Mouse (Mus musculus) liver, embryonic 14.5 days (tissue): ENCODE measurements around the gene Med13l. TPM values are rescaled to one million over a fixed set of nuclear protein-coding genes. Genes with fewer than 3 reads are reported as not detected.
A peak's percentile ranks its signal among the peaks of the same experiment; 100 is the strongest.

Source experiments
- ATAC-seq: fragments of 200-750 bp; cut with Nextera tagmentation; 2 replicates; pipeline ENCODE4 v1.8.0; 2017; ENCODE audit warnings: moderate number of reproducible peaks, mild to moderate bottlenecking, moderate library complexity; ENCODE audit not compliant: insufficient read depth
- DNase-seq, 3 experiments: peaks; one replicate each; pipeline ENCODE4 v3.0.0-alpha.2; 2012 to 2013; ENCODE audit warnings: low read depth in 3 of 3, low spot score in 3 of 3
- H3K27ac ChIP-seq: fragments of 300-500 bp; sonication (generic); 2 replicates; pipeline ENCODE4 v1.5.1; 2014; ENCODE audit warnings: moderate library complexity, mild to moderate bottlenecking, control low read depth, inconsistent platforms
- H3K27me3 ChIP-seq: fragments of 300-500 bp; sonication (generic); 2 replicates; pipeline ENCODE4 v1.6.1; 2014; ENCODE audit warnings: mild to moderate bottlenecking, low read length, moderate library complexity; ENCODE audit not compliant: control insufficient read depth, insufficient read depth
- H3K36me3 ChIP-seq: fragments of 300-500 bp; sonication (generic); replicated peaks from 2 replicates; pipeline ENCODE4 v1.6.1; 2014; ENCODE audit warnings: low read depth; ENCODE audit not compliant: control insufficient read depth, insufficient read depth
- H3K4me1 ChIP-seq, 2 experiments: fragments of 200-500 bp in 1 of 2; fragments of 300-500 bp in 1 of 2; sonication (generic) in 1 of 2; replicated peaks; 2 replicates each; pipeline ENCODE4 v1.6.1; 2012 to 2014; ENCODE audit warnings: antibody characterized with exemption in 1 of 2, inconsistent platforms in 1 of 2, low read length in 1 of 2; ENCODE audit not compliant: control insufficient read depth in 2 of 2, insufficient read depth in 2 of 2
- H3K4me2 ChIP-seq: fragments of 300-500 bp; sonication (generic); 2 replicates; pipeline ENCODE4 v1.6.1; 2014; ENCODE audit warnings: low read depth, mild to moderate bottlenecking, control low read depth, moderate library complexity
- H3K4me3 ChIP-seq, 2 experiments: fragments of 200-500 bp in 1 of 2; fragments of 300-500 bp in 1 of 2; sonication (generic) in 1 of 2; 2 replicates each; pipeline ENCODE4 v1.5.1; 2012 to 2014; ENCODE audit warnings: low read depth in 2 of 2, low read length in 2 of 2, mild to moderate bottlenecking in 2 of 2, control low read depth in 1 of 2, inconsistent platforms in 1 of 2, moderate library complexity in 1 of 2; ENCODE audit not compliant: insufficient read depth in 1 of 2
- H3K9ac ChIP-seq: fragments of 300-500 bp; sonication (generic); replicated peaks from 2 replicates; pipeline ENCODE4 v1.6.1; 2014; ENCODE audit warnings: mild to moderate bottlenecking, control low read depth, moderate library complexity
- H3K9me3 ChIP-seq: fragments of 300-500 bp; sonication (generic); 2 replicates; pipeline ENCODE4 v1.6.1; 2016; ENCODE audit warnings: low read length, mixed read lengths; ENCODE audit not compliant: control insufficient read depth
- CTCF ChIP-seq: IDR thresholded peaks from 2 replicates; pipeline ENCODE4 v1.5.1; 2016; ENCODE audit warnings: antibody characterized with exemption, low read depth, control low read depth
- EP300 ChIP-seq: IDR thresholded peaks from 2 replicates; pipeline ENCODE4 v1.6.1; 2016; ENCODE audit warnings: antibody characterized with exemption, low read depth
- WGBS: fragments of 180-500 bp; shearing (Covaris S2); extraction: QIAGEN DNeasy Blood & Tissue Kit; methylation state at CpG from one replicate; pipeline ENCODE4 v1.1.7; 2014; ENCODE audit not compliant: insufficient replicate concordance; 5-methylcytosine and 5-hydroxymethylcytosine counted together
- polyA plus RNA-seq, 2 experiments: library from polyadenylated mRNA; depleted of rRNA in 1 of 2; stranded (reverse) in 1 of 2; unstranded in 1 of 2; fragments of >200 nt; fragmentation: Nextera tagmentation in 1 of 2; extraction: Ambion mirVana in 1 of 2; gene quantifications; 2 replicates each; pipeline versions ENCODE4 v1.2.1 to v1.2.3; 2012 to 2014

Med13l gene
- polyA plus RNA-seq, 2 experiments, result 6.4 to 9.9 TPM

GRCm38 (mm10) chr5:118754191-118754759, 193.8 kb downstream of the Med13l start:
- Histone ChIP-seq H3K27ac (no peak overlapping the region), H3K4me1 (no peaks in the 10 kb centered on the region), H3K4me3 (no peak overlapping the region), H3K36me3 (peaks cover 98% of the 10 kb centered on the region), H3K9ac (no peak overlapping the region), H3K27me3 (no peaks in the 10 kb centered on the region), H3K9me3 (no peaks in the 10 kb centered on the region), H3K4me2 (no peak overlapping the region)
- 92% methylated on average over 4 of the region's 4 CpGs for WGBS
- no peak for TF ChIP-seq CTCF
- TF ChIP-seq EP300, result no peak
- no peak for ATAC-seq
- DNase-seq, result no peak

- no peak for DNase-seq
Observed at GRCm38 (mm10) chr5:118756078-118756477, 195.6 kb downstream of the Med13l start.

GRCm38 (mm10) chr5:118757396-118758301, 197.2 kb downstream of the Med13l start:
- ATAC-seq, result no peak
- no peaks in the 10 kb centered on the region for H3K4me1 ChIP-seq
- no peak overlapping the region for H3K9ac ChIP-seq
- no peak overlapping the region for H3K27ac ChIP-seq
- TF ChIP-seq CTCF (no peak), EP300 (no peak)
- H3K36me3 ChIP-seq, result peaks cover 100% of the 10 kb centered on the region
- H3K4me3 ChIP-seq, result no peak overlapping the region
- no peak for DNase-seq
- H3K9me3 ChIP-seq, result no peaks in the 10 kb centered on the region
- H3K27me3 ChIP-seq, result no peaks in the 10 kb centered on the region
- no peak overlapping the region for H3K4me2 ChIP-seq
- WGBS, result 89% methylated on average over 17 of the region's 17 CpGs

More at GRCm38 (mm10) chr5:118756078-118756477, 195.6 kb downstream of the Med13l start:
- no peak for ATAC-seq
- H3K36me3 ChIP-seq, result peaks cover 98% of the 10 kb centered on the region
- 71% methylated on average over 2 of the region's 2 CpGs for WGBS
- H3K9ac ChIP-seq, result no peak overlapping the region
- no peaks in the 10 kb centered on the region for H3K9me3 ChIP-seq
- no peaks in the 10 kb centered on the region for H3K27me3 ChIP-seq
- TF ChIP-seq EP300, result no peak
- TF ChIP-seq CTCF, result peak; percentile 40
- no peaks in the 10 kb centered on the region for H3K4me1 ChIP-seq
- H3K27ac ChIP-seq, result no peak overlapping the region
- no peak overlapping the region for H3K4me3 ChIP-seq
- H3K4me2 ChIP-seq, result no peak overlapping the region

- H3K9me3 ChIP-seq, result no peaks in the 10 kb centered on the region
- no peak overlapping the region for H3K9ac ChIP-seq
- ATAC-seq, result no peak
- no peak for DNase-seq
- H3K4me2 ChIP-seq, result no peak overlapping the region
- no peaks in the 10 kb centered on the region for H3K4me1 ChIP-seq
- WGBS, result 87% methylated on average over 10 of the region's 10 CpGs
- no peaks in the 10 kb centered on the region for H3K27me3 ChIP-seq
- TF ChIP-seq CTCF, result no peak
- TF ChIP-seq EP300, result no peak
- no peak overlapping the region for H3K27ac ChIP-seq
- no peak overlapping the region for H3K4me3 ChIP-seq
- peaks cover 80% of the 10 kb centered on the region for H3K36me3 ChIP-seq
Observed at GRCm38 (mm10) chr5:118760986-118761385, 200.5 kb downstream of the Med13l start.

- TF ChIP-seq EP300 (no peak), CTCF (no peak)
- Histone ChIP-seq H3K27ac (no peak overlapping the region), H3K4me1 (no peaks in the 10 kb centered on the region), H3K27me3 (no peaks in the 10 kb centered on the region), H3K4me3 (no peak overlapping the region), H3K9ac (no peak overlapping the region), H3K9me3 (no peaks in the 10 kb centered on the region), H3K4me2 (no peak overlapping the region), H3K36me3 (peaks cover 63% of the 10 kb centered on the region)
- ATAC-seq (no peak), DNase-seq (no peak)
- WGBS, result 90% methylated on average over 18 of the region's 18 CpGs
Observed at GRCm38 (mm10) chr5:118762499-118763185, 202.2 kb downstream of the Med13l start.
